Comparison of ENCODE assay signal across 8 mouse cellular contexts in genomic region chr6:48121092-48121491, GRCm38 (mm10). TPM values are rescaled to one million over a fixed set of nuclear protein-coding genes. Genes with fewer than 3 reads are reported as not detected.
DNase-seq lines count a peak whose midpoint lies in the region; ATAC-seq and TF ChIP-seq lines count a peak whose summit lies in the region.
"Not testable (repeated sequence)": the region's sequence is repeated elsewhere in the genome, so short reads cannot be mapped to it uniquely, and the experiment has no call there.

No protein-coding gene starts in this region.

- peak; percentile 84 for ATAC-seq in heart, embryonic 11.5 days (replicated peaks; ENCODE audit: insufficient number of reproducible peaks, low FRiP score, low TSS enrichment)
- ATAC-seq in intestine, embryonic 14.5 days (replicated peaks; ENCODE audit: low FRiP score, low TSS enrichment, low read depth) = peak; percentile 88
- peak; percentile 88 for ATAC-seq in stomach, embryonic 14.5 days (ENCODE audit: insufficient number of reproducible peaks, insufficient read depth, low FRiP score, low read depth)

- dilution Hi-C loops in CH12.LX (cut with MboI; ENCODE audit: extremely low pct_ligation_motif_present, extremely low pct_unique_long_range_greater_than_20kb, low sequenced_read_pairs) = not testable (repeated sequence)

- in situ Hi-C loops in CH12.LX (cut with MboI; ENCODE audit: low pct_ligation_motif_present, low pct_unique_long_range_greater_than_20kb, low sequenced_read_pairs) = not testable (repeated sequence)

- not testable (repeated sequence) for TF ChIP-seq POLR2A in CH12.LX (IDR thresholded peaks at IDR 0.05; ENCODE audit: low read depth, low read length); liver, adult 2 months (IDR thresholded peaks at IDR 0.05; ENCODE audit: extremely low read depth, insufficient read depth, low read length)

- not testable (repeated sequence) for H3K9ac ChIP-seq in CH12.LX (ENCODE audit: insufficient read depth, low read depth); heart, embryonic 11.5 days (ENCODE audit: low read depth, low read length); intestine, embryonic 14.5 days (ENCODE audit: low read length); liver, adult 2 months (ENCODE audit: low read depth, low read length); stomach, embryonic 14.5 days (replicated peaks; ENCODE audit: low read depth, low read length)

- H3K27ac ChIP-seq in CH12.LX (ENCODE audit: insufficient read depth, low read depth); embryonic facial prominence, embryonic 10.5 days (replicated peaks); heart, embryonic 11.5 days (ENCODE audit: low read depth, low read length); intestine, embryonic 14.5 days (ENCODE audit: low read depth); liver, adult 2 months (replicated peaks; ENCODE audit: insufficient read depth, low read depth, low read length); stomach, embryonic 14.5 days (ENCODE audit: low read length): not testable (repeated sequence)

- DNase-seq in CH12.LX (ENCODE audit: extremely low read depth) (peak; percentile 55), adipocyte (ENCODE audit: low spot score) (peak; percentile 82)
- peak; percentile 40 for DNase-seq in embryonic facial prominence, embryonic 10.5 days (ENCODE audit: low spot score)
- DNase-seq in intestine, embryonic 14.5 days (ENCODE audit: low spot score) = peak; percentile 84
- peak; percentile 40 for DNase-seq in liver, adult 2 months (ENCODE audit: extremely low read depth, low read depth, low spot score)
- peak; percentile 60 for DNase-seq in mesoderm, embryonic 11.5 days (ENCODE audit: low read depth, low spot score)

- not testable (repeated sequence) for H3K36me3 ChIP-seq in CH12.LX (replicated peaks in 1 of 2; ENCODE audit: control insufficient read depth in 1 of 2, insufficient read depth in 1 of 2, low read length in 1 of 2); embryonic facial prominence, embryonic 10.5 days (replicated peaks); heart, embryonic 11.5 days (ENCODE audit: control insufficient read depth, insufficient read depth, low read length); intestine, embryonic 14.5 days (ENCODE audit: control insufficient read depth, insufficient read depth, low read length); liver, adult 2 months (ENCODE audit: control insufficient read depth, insufficient read depth, low read length); stomach, embryonic 14.5 days (ENCODE audit: control insufficient read depth, insufficient read depth, low read length)

- peaks cover 10% of the 10 kb centered on the region for H3K9me3 ChIP-seq in CH12.LX (replicated peaks; ENCODE audit: low read length)
- not testable (repeated sequence) for H3K9me3 ChIP-seq in embryonic facial prominence, embryonic 10.5 days; heart, embryonic 11.5 days (replicated peaks; ENCODE audit: control insufficient read depth, low read length); intestine, embryonic 14.5 days (ENCODE audit: control insufficient read depth, low read length); stomach, embryonic 14.5 days (ENCODE audit: control insufficient read depth, low read depth, low read length)

- not testable (repeated sequence) for TF ChIP-seq EP300 in CH12.LX (IDR thresholded peaks at IDR 0.05; ENCODE audit: low read length)

- H3K27me3 ChIP-seq in CH12.LX (replicated peaks); embryonic facial prominence, embryonic 10.5 days (replicated peaks; ENCODE audit: low read depth, poor library complexity, severe bottlenecking); heart, embryonic 11.5 days (ENCODE audit: control insufficient read depth, insufficient read depth, low read length); intestine, embryonic 14.5 days (replicated peaks; ENCODE audit: control insufficient read depth, insufficient read depth, low read length); liver, adult 2 months (ENCODE audit: control insufficient read depth, insufficient read depth, low read length); stomach, embryonic 14.5 days (ENCODE audit: control insufficient read depth, insufficient read depth, low read length): not testable (repeated sequence)

- H3K4me1 ChIP-seq in CH12.LX (ENCODE audit: control insufficient read depth in 1 of 2, insufficient read depth in 2 of 2); embryonic facial prominence, embryonic 10.5 days; heart, embryonic 11.5 days (ENCODE audit: control insufficient read depth, insufficient read depth, low read length); intestine, embryonic 14.5 days (replicated peaks; ENCODE audit: control insufficient read depth, insufficient read depth, low read length); liver, adult 2 months (ENCODE audit: control insufficient read depth, insufficient read depth, low read length); stomach, embryonic 14.5 days (ENCODE audit: control insufficient read depth, insufficient read depth, low read length): not testable (repeated sequence)

- H3K79me2 ChIP-seq in CH12.LX (replicated peaks; ENCODE audit: control insufficient read depth, extremely low read depth, insufficient read depth, poor library complexity, severe bottlenecking); liver, adult 2 months (ENCODE audit: control insufficient read depth, insufficient read depth, low read length): not testable (repeated sequence)

- H3K4me3 ChIP-seq in CH12.LX (replicated peaks in 1 of 3; ENCODE audit: low read depth in 2 of 3, low read length in 2 of 3, poor library complexity in 1 of 3); embryonic facial prominence, embryonic 10.5 days; heart, embryonic 11.5 days (ENCODE audit: low read depth, low read length); intestine, embryonic 14.5 days (ENCODE audit: low read depth, low read length); liver, adult 2 months (ENCODE audit: insufficient read depth, low read depth, low read length); stomach, embryonic 14.5 days (ENCODE audit: low read depth, low read length): not testable (repeated sequence)

- not testable (repeated sequence) for TF ChIP-seq CTCF in CH12.LX (conservative IDR thresholded peaks at IDR 0.05 in 1 of 2, IDR thresholded peaks at IDR 0.05 in 1 of 2; ENCODE audit: low read depth in 2 of 2, low read length in 2 of 2); liver, adult 2 months (IDR thresholded peaks at IDR 0.05; ENCODE audit: low read depth, low read length)

- WGBS in embryonic facial prominence, embryonic 10.5 days = 83% methylated on average over 4 of the region's 4 CpGs
- 71% methylated on average over 4 of the region's 4 CpGs for WGBS in heart, embryonic 11.5 days (ENCODE audit: insufficient replicate concordance)
- WGBS in intestine, embryonic 14.5 days = 70% methylated on average over 4 of the region's 4 CpGs
- WGBS in liver, adult 2 months = 81% methylated on average over 4 of the region's 4 CpGs
- WGBS in stomach, embryonic 14.5 days = 76% methylated on average over 4 of the region's 4 CpGs

- H3K4me2 ChIP-seq in CH12.LX (ENCODE audit: insufficient read depth, low read depth, poor library complexity, severe bottlenecking); heart, embryonic 11.5 days; intestine, embryonic 14.5 days (ENCODE audit: low read length); stomach, embryonic 14.5 days (replicated peaks; ENCODE audit: low read depth, low read length): not testable (repeated sequence)

- TF ChIP-seq RAD21 in CH12.LX (IDR thresholded peaks at IDR 0.05; ENCODE audit: low read depth, low read length) = not testable (repeated sequence)

RNA-seq across cellular contexts. Expression of gene Zfp746, which starts 34.7 kb away (rescaled TPM):
- total RNA-seq in CH12.LX (2012; rRNA removed) = 18.3 and 18.6 TPM in 2 replicates
- 17.9 and 18.2 TPM in 2 replicates for total RNA-seq in CH12.LX (2014; rRNA removed)
- polyA plus RNA-seq in CH12.LX (2012; ENCODE audit: insufficient read length, low read depth) = 18.7 and 18.8 TPM in 2 replicates
- polyA plus RNA-seq in embryonic facial prominence, embryonic 10.5 days (2016; fragmentation: Nextera tagmentation; extraction: Ambion mirVana) = 21.6 and 23.6 TPM in 2 replicates
- 10.0 and 11.4 TPM in 2 replicates for polyA plus RNA-seq in heart, embryonic 11.5 days (2014; fragmentation: Nextera tagmentation; extraction: Ambion mirVana)
- polyA plus RNA-seq in intestine, embryonic 14.5 days (2014; fragmentation: Nextera tagmentation; extraction: Ambion mirVana) = 21.1 and 22.4 TPM in 2 replicates
- total RNA-seq in liver, adult 2 months (2014; rRNA removed) = 8.9 and 9.4 TPM in 2 replicates
- 9.7 and 14.4 TPM in 2 replicates for polyA plus RNA-seq in liver, adult 2 months (2012; rRNA removed)
- 18.9 and 24.3 TPM in 2 replicates for polyA plus RNA-seq in stomach, embryonic 14.5 days (2014; fragmentation: Nextera tagmentation; extraction: Ambion mirVana)
